Mouse (Mus musculus): ENCODE results near the gene Cep57l1.

The Cep57l1 gene

GRCm38 (mm10) chr10:41816516-41816915 lies 6.8 kb upstream of the Cep57l1 start:
- DNase-seq (ENCODE audit: low spot score in 2 of 2) = no peak

GRCm38 (mm10) chr10:41814305-41814853 lies 4.7 kb upstream of the Cep57l1 start:
- DNase-seq (ENCODE audit: low spot score in 2 of 2) = no peak

GRCm38 (mm10) chr10:41812566-41812965 lies 2.9 kb upstream of the Cep57l1 start:
- DNase-seq (ENCODE audit: low spot score in 2 of 2) = no peak

- DNase-seq (ENCODE audit: low spot score in 2 of 2) = no peak
Measured at GRCm38 (mm10) chr10:41810564-41811455, 1.1 kb upstream of the Cep57l1 start.

GRCm38 (mm10) chr10:41809080-41809770 lies 446 bp downstream of the Cep57l1 start:
- DNase-seq (ENCODE audit: low spot score in 2 of 2) = peak; percentile 74

- no peak for DNase-seq (ENCODE audit: low spot score in 2 of 2)
Measured at GRCm38 (mm10) chr10:41805729-41806355, 3.8 kb downstream of the Cep57l1 start.

- no peak for DNase-seq (ENCODE audit: low spot score in 2 of 2)
Measured at GRCm38 (mm10) chr10:41804711-41805110, 5.0 kb downstream of the Cep57l1 start.

GRCm38 (mm10) chr10:41803467-41803866 lies 6.2 kb downstream of the Cep57l1 start:
- no peak for DNase-seq (ENCODE audit: low spot score in 2 of 2)

GRCm38 (mm10) chr10:41797253-41797652 lies 12.4 kb downstream of the Cep57l1 start:
- DNase-seq (ENCODE audit: low spot score in 2 of 2) = no peak

GRCm38 (mm10) chr10:41792375-41792774 lies 17.3 kb downstream of the Cep57l1 start:
- no peak for DNase-seq (ENCODE audit: low spot score in 2 of 2)

- no peak for DNase-seq (ENCODE audit: low spot score in 2 of 2)
Measured at GRCm38 (mm10) chr10:41767254-41767653, 42.4 kb downstream of the Cep57l1 start.

GRCm38 (mm10) chr10:41766280-41766679 lies 43.4 kb downstream of the Cep57l1 start:
- DNase-seq (ENCODE audit: low spot score in 2 of 2) = no peak

- no peak for DNase-seq (ENCODE audit: low spot score in 2 of 2)
Measured at GRCm38 (mm10) chr10:41765586-41765985, 44.1 kb downstream of the Cep57l1 start.

- no peak for DNase-seq (ENCODE audit: low spot score in 2 of 2)
Measured at GRCm38 (mm10) chr10:41763741-41764385, 45.8 kb downstream of the Cep57l1 start.

GRCm38 (mm10) chr10:41760866-41761265 lies 48.8 kb downstream of the Cep57l1 start:
- no peak for DNase-seq (ENCODE audit: low spot score in 2 of 2)

GRCm38 (mm10) chr10:41758041-41758440 lies 51.6 kb downstream of the Cep57l1 start:
- no peak for DNase-seq (ENCODE audit: low spot score in 2 of 2)

GRCm38 (mm10) chr10:41757226-41757625 lies 52.4 kb downstream of the Cep57l1 start:
- DNase-seq (ENCODE audit: low spot score in 2 of 2) = no peak

GRCm38 (mm10) chr10:41751867-41752480 lies 57.7 kb downstream of the Cep57l1 start:
- DNase-seq (ENCODE audit: low spot score in 2 of 2) = peak; percentile 16 to 39

GRCm38 (mm10) chr10:41749306-41749705 lies 60.4 kb downstream of the Cep57l1 start:
- DNase-seq (ENCODE audit: low spot score in 2 of 2) = no peak

- DNase-seq (ENCODE audit: low spot score in 2 of 2) = no peak
Measured at GRCm38 (mm10) chr10:41746554-41746953, 63.1 kb downstream of the Cep57l1 start.

GRCm38 (mm10) chr10:41744006-41744405 lies 65.7 kb downstream of the Cep57l1 start:
- DNase-seq (ENCODE audit: low spot score in 2 of 2) = no peak

Measured in thymus, postnatal 10 days (tissue).